Mouse (Mus musculus) liver, embryonic 14.5 days (tissue): Measurements from ENCODE around the gene Ociad1. TPM values are rescaled to one million over a fixed set of nuclear protein-coding genes. Genes with fewer than 3 reads are reported as not detected.

Experiments
- ATAC-seq: fragments of 200-750 bp; cut with Nextera tagmentation; 2 replicates; pipeline ENCODE4 v1.8.0; 2017; ENCODE audit warnings: moderate number of reproducible peaks, mild to moderate bottlenecking, moderate library complexity; ENCODE audit not compliant: insufficient read depth
- DNase-seq, 3 experiments: peaks; one replicate each; pipeline ENCODE4 v3.0.0-alpha.2; 2012 to 2013; ENCODE audit warnings: low read depth in 3 of 3, low spot score in 3 of 3
- H3K27ac ChIP-seq: fragments of 300-500 bp; sonication (generic); 2 replicates; pipeline ENCODE4 v1.5.1; 2014; ENCODE audit warnings: moderate library complexity, mild to moderate bottlenecking, control low read depth, inconsistent platforms
- H3K27me3 ChIP-seq: fragments of 300-500 bp; sonication (generic); 2 replicates; pipeline ENCODE4 v1.6.1; 2014; ENCODE audit warnings: mild to moderate bottlenecking, low read length, moderate library complexity; ENCODE audit not compliant: control insufficient read depth, insufficient read depth
- H3K36me3 ChIP-seq: fragments of 300-500 bp; sonication (generic); replicated peaks from 2 replicates; pipeline ENCODE4 v1.6.1; 2014; ENCODE audit warnings: low read depth; ENCODE audit not compliant: control insufficient read depth, insufficient read depth
- H3K4me1 ChIP-seq, 2 experiments: fragments of 200-500 bp in 1 of 2; fragments of 300-500 bp in 1 of 2; sonication (generic) in 1 of 2; replicated peaks; 2 replicates each; pipeline ENCODE4 v1.6.1; 2012 to 2014; ENCODE audit warnings: antibody characterized with exemption in 1 of 2, inconsistent platforms in 1 of 2, low read length in 1 of 2; ENCODE audit not compliant: control insufficient read depth in 2 of 2, insufficient read depth in 2 of 2
- H3K4me2 ChIP-seq: fragments of 300-500 bp; sonication (generic); 2 replicates; pipeline ENCODE4 v1.6.1; 2014; ENCODE audit warnings: low read depth, mild to moderate bottlenecking, control low read depth, moderate library complexity
- H3K4me3 ChIP-seq, 2 experiments: fragments of 200-500 bp in 1 of 2; fragments of 300-500 bp in 1 of 2; sonication (generic) in 1 of 2; 2 replicates each; pipeline ENCODE4 v1.5.1; 2012 to 2014; ENCODE audit warnings: low read depth in 2 of 2, low read length in 2 of 2, mild to moderate bottlenecking in 2 of 2, control low read depth in 1 of 2, inconsistent platforms in 1 of 2, moderate library complexity in 1 of 2; ENCODE audit not compliant: insufficient read depth in 1 of 2
- H3K9ac ChIP-seq: fragments of 300-500 bp; sonication (generic); replicated peaks from 2 replicates; pipeline ENCODE4 v1.6.1; 2014; ENCODE audit warnings: mild to moderate bottlenecking, control low read depth, moderate library complexity
- H3K9me3 ChIP-seq: fragments of 300-500 bp; sonication (generic); 2 replicates; pipeline ENCODE4 v1.6.1; 2016; ENCODE audit warnings: low read length, mixed read lengths; ENCODE audit not compliant: control insufficient read depth
- CTCF ChIP-seq: IDR thresholded peaks from 2 replicates; pipeline ENCODE4 v1.5.1; 2016; ENCODE audit warnings: antibody characterized with exemption, low read depth, control low read depth
- EP300 ChIP-seq: IDR thresholded peaks from 2 replicates; pipeline ENCODE4 v1.6.1; 2016; ENCODE audit warnings: antibody characterized with exemption, low read depth
- WGBS: fragments of 180-500 bp; shearing (Covaris S2); extraction: QIAGEN DNeasy Blood & Tissue Kit; methylation state at CpG from one replicate; pipeline ENCODE4 v1.1.7; 2014; ENCODE audit not compliant: insufficient replicate concordance; 5-methylcytosine and 5-hydroxymethylcytosine counted together
- polyA plus RNA-seq, 2 experiments: library from polyadenylated mRNA; depleted of rRNA in 1 of 2; stranded (reverse) in 1 of 2; unstranded in 1 of 2; fragments of >200 nt; fragmentation: Nextera tagmentation in 1 of 2; extraction: Ambion mirVana in 1 of 2; gene quantifications; 2 replicates each; pipeline versions ENCODE4 v1.2.1 to v1.2.3; 2012 to 2014

The Ociad1 gene
- polyA plus RNA-seq, 2 experiments, result 77.4 to 81.4 TPM

GRCm38 (mm10) chr5:73284046-73284445, 8.5 kb upstream of the Ociad1 start:
- no peak for TF ChIP-seq EP300
- TF ChIP-seq CTCF, result no peak
- ATAC-seq, result no peak

DNA sequence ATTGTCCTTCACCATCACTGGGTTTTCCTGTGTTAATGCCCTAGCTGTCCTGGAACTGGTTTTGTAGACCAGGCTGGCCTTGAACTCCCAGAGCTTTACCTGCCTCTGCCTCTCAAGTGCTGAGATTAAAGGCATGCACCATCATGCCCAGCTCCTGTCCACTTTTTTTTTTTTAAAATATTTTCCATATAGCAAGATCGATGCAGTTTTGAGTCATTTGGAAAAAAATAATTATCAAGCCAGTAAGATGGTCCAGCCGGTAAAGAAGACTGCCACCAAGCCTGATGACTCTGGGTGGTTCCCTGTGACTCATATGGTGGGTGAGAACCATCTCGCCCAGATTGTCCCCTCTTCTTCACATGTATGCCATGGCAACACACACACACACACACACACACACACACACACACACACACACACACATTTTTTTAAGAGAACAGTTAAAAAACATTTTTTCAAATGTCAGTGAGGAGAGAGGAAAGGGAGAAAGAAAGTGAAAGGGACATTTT, 7.1 kb upstream of the Ociad1 start:
- 59% methylated on average over 3 of the region's 3 CpGs for WGBS
- no peak overlapping the region for H3K4me2 ChIP-seq
- H3K36me3 ChIP-seq, result no peaks in the 10 kb centered on the region
- ATAC-seq, result no peak
- DNase-seq, result no peak
- H3K4me3 ChIP-seq, result no peak overlapping the region
- no peak for TF ChIP-seq EP300
- no peak for TF ChIP-seq CTCF
- H3K9ac ChIP-seq, result no peak overlapping the region
- no peaks in the 10 kb centered on the region for H3K9me3 ChIP-seq
- no peaks in the 10 kb centered on the region for H3K27me3 ChIP-seq
- H3K4me1 ChIP-seq, result peaks cover 0 to 6% of the 10 kb centered on the region in 2 experiments; a peak in 2 of 4 replicates
- no peak overlapping the region for H3K27ac ChIP-seq

More at GRCm38 (mm10) chr5:73284046-73284445, 8.5 kb upstream of the Ociad1 start:
- Histone ChIP-seq H3K4me1 (peaks cover 0 to 13% of the 10 kb centered on the region in 2 experiments; a peak in 2 of 4 replicates), H3K9me3 (no peaks in the 10 kb centered on the region), H3K9ac (no peak overlapping the region), H3K27ac (no peak overlapping the region), H3K27me3 (no peaks in the 10 kb centered on the region), H3K4me3 (no peak overlapping the region), H3K36me3 (no peaks in the 10 kb centered on the region), H3K4me2 (no peak overlapping the region)
- DNase-seq, result no peak

DNA sequence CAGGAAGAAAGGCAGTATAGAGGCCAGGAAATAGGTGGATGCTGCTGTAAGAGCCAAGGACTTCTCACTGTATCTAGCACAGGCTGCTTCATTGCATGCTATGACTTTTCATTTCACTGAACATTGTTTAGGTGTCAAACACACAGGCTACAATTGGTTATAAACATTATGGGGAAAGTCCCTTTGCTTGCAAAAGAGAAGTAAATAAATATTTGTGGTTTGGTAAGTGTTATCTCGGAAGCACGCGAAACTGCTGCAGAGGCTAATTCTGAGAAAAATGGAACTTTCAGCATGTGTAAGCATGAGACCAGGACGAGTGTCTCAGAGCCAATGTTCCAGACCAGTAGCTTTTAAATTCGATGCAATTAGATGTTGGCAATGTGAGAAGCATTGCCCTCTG, 6.0 kb upstream of the Ociad1 start:
- H3K4me2 ChIP-seq, result no peak overlapping the region
- no peak overlapping the region for H3K9ac ChIP-seq
- TF ChIP-seq EP300 (no peak), CTCF (no peak)
- no peaks in the 10 kb centered on the region for H3K9me3 ChIP-seq
- H3K4me1 ChIP-seq, result peaks cover 0 to 6% of the 10 kb centered on the region in 2 experiments; a peak in 2 of 4 replicates
- 26% methylated on average over 5 of the region's 5 CpGs for WGBS
- DNase-seq (peak in 1 of 3 experiments; percentile 35), ATAC-seq (no peak)
- H3K27me3 ChIP-seq, result no peaks in the 10 kb centered on the region
- no peak overlapping the region for H3K4me3 ChIP-seq
- no peaks in the 10 kb centered on the region for H3K36me3 ChIP-seq
- H3K27ac ChIP-seq, result no peak overlapping the region

DNA sequence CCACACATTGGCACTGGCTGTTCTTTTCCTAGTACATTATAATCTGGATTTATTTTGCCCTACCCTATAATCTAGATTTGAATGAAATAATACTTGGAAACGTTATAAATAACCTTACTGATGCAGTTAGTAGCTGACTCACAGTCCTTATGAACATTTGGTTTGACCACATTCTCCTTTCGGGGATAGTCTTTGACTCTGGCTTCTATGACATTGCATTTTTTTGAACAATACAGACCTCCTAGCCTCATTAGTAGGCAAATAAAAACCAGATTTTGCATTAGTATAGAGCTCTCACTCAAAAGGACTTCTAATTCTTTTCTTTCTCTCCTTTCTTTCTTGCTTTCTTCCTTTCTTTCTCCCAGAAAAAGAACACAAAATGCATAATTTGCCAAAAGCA, 2.7 kb upstream of the Ociad1 start:
- no peaks in the 10 kb centered on the region for H3K27me3 ChIP-seq
- 40% methylated on average over 2 of the region's 2 CpGs for WGBS
- no peaks in the 10 kb centered on the region for H3K9me3 ChIP-seq
- no peak for TF ChIP-seq CTCF
- no peak for TF ChIP-seq EP300
- no peak for DNase-seq
- H3K4me1 ChIP-seq, result peaks cover 6 to 16% of the 10 kb centered on the region in 2 experiments; a peak in 3 of 4 replicates
- H3K4me3 ChIP-seq, result no peak overlapping the region
- H3K36me3 ChIP-seq, result peaks cover 1% of the 10 kb centered on the region
- H3K4me2 ChIP-seq, result no peak overlapping the region
- H3K27ac ChIP-seq, result no peak overlapping the region
- no peak for ATAC-seq
- H3K9ac ChIP-seq, result no peak overlapping the region

- H3K4me1 ChIP-seq, result peaks cover 6 to 14% of the 10 kb centered on the region in 2 experiments; a peak in 3 of 4 replicates
- DNase-seq, result no peak
- no peak for ATAC-seq
- TF ChIP-seq EP300 (no peak), CTCF (no peak)
- WGBS, result 4% methylated on average over 8 of the region's 8 CpGs
- peak overlapping the region; percentile 99 for H3K9ac ChIP-seq
- H3K27me3 ChIP-seq, result no peaks in the 10 kb centered on the region
- H3K36me3 ChIP-seq, result peaks cover 17% of the 10 kb centered on the region
- peak overlapping the region; percentile 92 for H3K27ac ChIP-seq
- H3K4me2 ChIP-seq, result peak overlapping the region; percentile 93
- H3K9me3 ChIP-seq, result no peaks in the 10 kb centered on the region
- peak overlapping the region; percentile 91 to 100 for H3K4me3 ChIP-seq
Observed at GRCm38 (mm10) chr5:73293458-73293827, 859 bp downstream of the Ociad1 start.
